Comparison of ENCODE assay signal across 11 mouse cellular contexts in the genomic region with DNA sequence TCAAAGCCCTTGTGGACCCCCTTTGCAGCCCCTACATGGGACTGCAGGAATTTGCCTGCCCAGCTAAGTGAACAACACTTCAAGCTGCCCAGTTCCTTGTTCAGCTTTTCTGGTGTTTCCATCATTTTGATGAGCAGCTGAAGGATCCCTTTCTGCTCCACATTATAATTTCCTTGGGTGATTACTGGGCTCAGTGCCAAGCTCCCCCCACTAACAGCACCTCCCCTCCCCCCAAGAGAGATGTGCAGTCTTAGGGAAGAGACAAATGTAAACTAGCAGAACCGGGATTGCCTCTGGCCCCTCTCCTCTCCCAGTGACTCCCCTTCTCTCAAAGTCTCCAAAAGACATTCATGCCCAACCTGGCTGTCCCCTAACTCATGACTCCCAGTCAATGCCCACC. TPM values are rescaled to one million over a fixed set of nuclear protein-coding genes. Genes with fewer than 3 reads are reported as not detected.
A peak's percentile ranks its signal among the peaks of the same experiment; 100 is the strongest.
DNase-seq lines count a peak whose midpoint lies in the region; ATAC-seq lines count a peak whose summit lies in the region.
"Had no signal": no experiment of that assay in that cellular context is flagged by ENCODE, and none has a peak within 500 bp of the region (broad histone marks: within the 10 kb centered on the region; RNA-seq: fewer than 3 reads in every experiment).

No protein-coding gene starts in this region.

- H3K27ac ChIP-seq in forebrain, embryonic 10.5 days, result peak overlapping the region; percentile 81
- H3K27ac ChIP-seq in forebrain, embryonic 11.5 days (ENCODE audit: low read depth, low read length), result no peak overlapping the region
- H3K27ac ChIP-seq in kidney, embryonic 16.5 days (ENCODE audit: low read length), result peak overlapping the region; percentile 92
- peak overlapping the region; percentile 93 for H3K27ac ChIP-seq in embryonic facial prominence, embryonic 11.5 days (replicated peaks; ENCODE audit: low read depth, low read length)
- peak overlapping the region; percentile 99 for H3K27ac ChIP-seq in limb, embryonic 11.5 days (replicated peaks; ENCODE audit: low read depth, low read length)

- H3K9ac ChIP-seq in forebrain, embryonic 11.5 days (ENCODE audit: low read length), result no peak overlapping the region
- H3K9ac ChIP-seq in kidney, embryonic 16.5 days (replicated peaks; ENCODE audit: low read length), result no peak overlapping the region
- H3K9ac ChIP-seq in embryonic facial prominence, embryonic 11.5 days (replicated peaks; ENCODE audit: low read length), result no peak overlapping the region
- H3K9ac ChIP-seq in limb, embryonic 11.5 days (ENCODE audit: low read length), result peak overlapping the region; percentile 46; the same call in 1 of the 2 replicates
- H3K9ac ChIP-seq: midbrain, embryonic 12.5 days had no signal

- no peaks in the 10 kb centered on the region for H3K36me3 ChIP-seq in forebrain, embryonic 10.5 days (replicated peaks)
- no peaks in the 10 kb centered on the region for H3K36me3 ChIP-seq in forebrain, embryonic 11.5 days (ENCODE audit: control insufficient read depth, insufficient read depth, low read length)
- no peaks in the 10 kb centered on the region for H3K36me3 ChIP-seq in kidney, embryonic 16.5 days (ENCODE audit: insufficient read depth, low read length)
- no peaks in the 10 kb centered on the region for H3K36me3 ChIP-seq in embryonic facial prominence, embryonic 11.5 days (replicated peaks; ENCODE audit: control insufficient read depth, insufficient read depth, low read depth, low read length)
- H3K36me3 ChIP-seq in limb, embryonic 11.5 days (ENCODE audit: control insufficient read depth, insufficient read depth, low read length), result no peaks in the 10 kb centered on the region
- H3K36me3 ChIP-seq: midbrain, embryonic 12.5 days had no signal

- DNase-seq in forebrain, embryonic 10.5 days (ENCODE audit: extremely low spot score, low spot score), result no peak
- DNase-seq in forebrain, embryonic 11.5 days (ENCODE audit: low spot score), result no peak
- DNase-seq in kidney, postnatal 25 days, result no peak
- DNase-seq in embryonic facial prominence, embryonic 11.5 days (ENCODE audit: low spot score), result no peak
- DNase-seq in limb, embryonic 11.5 days (ENCODE audit: low spot score), result no peak
- no peak for DNase-seq in urinary bladder, postnatal 25 days (ENCODE audit: low spot score)
- DNase-seq in MN1 (ENCODE audit: low spot score), result no peak
- DNase-seq: kidney, adult 9 months; thymus, postnatal 36 days had no signal

- peaks cover 82% of the 10 kb centered on the region for H3K4me1 ChIP-seq in forebrain, embryonic 10.5 days
- peaks cover 5% of the 10 kb centered on the region; the same call in 1 of the 2 replicates for H3K4me1 ChIP-seq in forebrain, embryonic 11.5 days (replicated peaks; ENCODE audit: control insufficient read depth, insufficient read depth, low read length)
- peaks cover 39% of the 10 kb centered on the region for H3K4me1 ChIP-seq in kidney, embryonic 16.5 days (ENCODE audit: insufficient read depth, low read length)
- peaks cover 29% of the 10 kb centered on the region for H3K4me1 ChIP-seq in embryonic facial prominence, embryonic 11.5 days (ENCODE audit: control insufficient read depth, insufficient read depth, low read length)
- H3K4me1 ChIP-seq in limb, embryonic 11.5 days (ENCODE audit: control insufficient read depth, insufficient read depth, low read length), result peaks cover 72% of the 10 kb centered on the region

- H3K4me3 ChIP-seq in forebrain, embryonic 10.5 days, result no peak overlapping the region
- H3K4me3 ChIP-seq in forebrain, embryonic 11.5 days (ENCODE audit: low read depth, low read length), result no peak overlapping the region
- H3K4me3 ChIP-seq in kidney, embryonic 16.5 days (ENCODE audit: low read length), result no peak overlapping the region
- H3K4me3 ChIP-seq in embryonic facial prominence, embryonic 11.5 days (ENCODE audit: low read depth, low read length), result no peak overlapping the region
- no peak overlapping the region for H3K4me3 ChIP-seq in limb, embryonic 11.5 days (ENCODE audit: low read depth, low read length)
- H3K4me3 ChIP-seq: midbrain, embryonic 12.5 days had no signal

- no peak for ATAC-seq in forebrain, embryonic 11.5 days (replicated peaks; ENCODE audit: low FRiP score)
- no peak for ATAC-seq in kidney, embryonic 16.5 days (ENCODE audit: low FRiP score, low TSS enrichment)
- no peak for ATAC-seq in embryonic facial prominence, embryonic 11.5 days (replicated peaks; ENCODE audit: insufficient number of reproducible peaks, low FRiP score, low TSS enrichment, low read depth)
- no peak for ATAC-seq in limb, embryonic 11.5 days (ENCODE audit: insufficient number of reproducible peaks, low FRiP score, low TSS enrichment, low read depth)

- H3K27me3 ChIP-seq in forebrain, embryonic 10.5 days (ENCODE audit: poor library complexity, severe bottlenecking), result no peaks in the 10 kb centered on the region
- H3K27me3 ChIP-seq in forebrain, embryonic 11.5 days (ENCODE audit: control insufficient read depth, insufficient read depth, low read length), result no peaks in the 10 kb centered on the region
- no peaks in the 10 kb centered on the region for H3K27me3 ChIP-seq in kidney, embryonic 16.5 days (ENCODE audit: insufficient read depth, low read length)
- no peaks in the 10 kb centered on the region for H3K27me3 ChIP-seq in embryonic facial prominence, embryonic 11.5 days (ENCODE audit: control insufficient read depth, insufficient read depth, low read length)
- H3K27me3 ChIP-seq in limb, embryonic 11.5 days (ENCODE audit: control insufficient read depth, insufficient read depth, low read length), result no peaks in the 10 kb centered on the region

- H3K4me2 ChIP-seq in forebrain, embryonic 11.5 days (ENCODE audit: low read depth, low read length, severe bottlenecking), result no peak overlapping the region
- no peak overlapping the region for H3K4me2 ChIP-seq in kidney, embryonic 16.5 days (replicated peaks; ENCODE audit: low read depth, low read length)
- H3K4me2 ChIP-seq in embryonic facial prominence, embryonic 11.5 days (ENCODE audit: low read depth, low read length), result no peak overlapping the region
- no peak overlapping the region for H3K4me2 ChIP-seq in limb, embryonic 11.5 days (ENCODE audit: low read depth, severe bottlenecking)
- H3K4me2 ChIP-seq: midbrain, embryonic 12.5 days had no signal

- 71% methylated on average over 1 of the region's 1 CpGs for WGBS in forebrain, embryonic 10.5 days
- WGBS in forebrain, embryonic 11.5 days, result 68% methylated on average over 1 of the region's 1 CpGs
- WGBS in kidney, embryonic 16.5 days, result 17% methylated on average over 1 of the region's 1 CpGs
- WGBS in embryonic facial prominence, embryonic 11.5 days, result 42% methylated on average over 1 of the region's 1 CpGs
- 0% methylated on average over 1 of the region's 1 CpGs for WGBS in limb, embryonic 11.5 days

- no peaks in the 10 kb centered on the region for H3K9me3 ChIP-seq in forebrain, embryonic 10.5 days
- no peaks in the 10 kb centered on the region for H3K9me3 ChIP-seq in forebrain, embryonic 11.5 days (ENCODE audit: control insufficient read depth, low read length)
- no peaks in the 10 kb centered on the region for H3K9me3 ChIP-seq in kidney, embryonic 16.5 days (ENCODE audit: low read length)
- no peaks in the 10 kb centered on the region for H3K9me3 ChIP-seq in embryonic facial prominence, embryonic 11.5 days (replicated peaks; ENCODE audit: control insufficient read depth, low read length)
- H3K9me3 ChIP-seq in limb, embryonic 11.5 days (ENCODE audit: control insufficient read depth, low read length), result no peaks in the 10 kb centered on the region
- H3K9me3 ChIP-seq: midbrain, embryonic 12.5 days had no signal

RNA-seq across cellular contexts. Expression of a gene that starts 22.1 kb away (rescaled TPM):
- polyA plus RNA-seq in forebrain, embryonic 10.5 days (2016; fragmentation: Nextera tagmentation; extraction: Ambion mirVana), result 15.8 and 16.1 TPM in 2 replicates
- polyA plus RNA-seq in forebrain, embryonic 11.5 days (2014; fragmentation: Nextera tagmentation; extraction: Ambion mirVana), result 18.3 and 18.7 TPM in 2 replicates
- 24.4 and 24.6 TPM in 2 replicates for polyA plus RNA-seq in kidney, embryonic 16.5 days (2015; fragmentation: Nextera tagmentation; extraction: Ambion mirVana)
- polyA plus RNA-seq in embryonic facial prominence, embryonic 11.5 days (2014; fragmentation: Nextera tagmentation; extraction: Ambion mirVana), result 16.4 and 17.2 TPM in 2 replicates
- polyA plus RNA-seq in limb, embryonic 11.5 days (2014; fragmentation: Nextera tagmentation; extraction: Ambion mirVana), result 17.8 and 19.7 TPM in 2 replicates

RNA-seq across cellular contexts. Expression of a gene that starts 56.0 kb away (rescaled TPM):
- polyA plus RNA-seq in forebrain, embryonic 10.5 days (2016; fragmentation: Nextera tagmentation; extraction: Ambion mirVana), result 0.33 and 1.1 TPM in 2 replicates
- polyA plus RNA-seq in forebrain, embryonic 11.5 days (2014; fragmentation: Nextera tagmentation; extraction: Ambion mirVana), result 1.00 and 1.0 TPM in 2 replicates
- 14.2 and 17.2 TPM in 2 replicates for polyA plus RNA-seq in kidney, embryonic 16.5 days (2015; fragmentation: Nextera tagmentation; extraction: Ambion mirVana)
- 1.5 and 2.8 TPM in 2 replicates for polyA plus RNA-seq in embryonic facial prominence, embryonic 11.5 days (2014; fragmentation: Nextera tagmentation; extraction: Ambion mirVana)
- 8.0 and 10.8 TPM in 2 replicates for polyA plus RNA-seq in limb, embryonic 11.5 days (2014; fragmentation: Nextera tagmentation; extraction: Ambion mirVana)
